Mouse (Mus musculus): ENCODE results near the gene Cd19.

GRCm38 (mm10) chr7:126383565-126383964 lies 31.1 kb downstream of the Cd19 start:
- no peak for TF ChIP-seq CTCF (IDR thresholded peaks at IDR 0.05; ENCODE audit: low read depth, low read length)
- TF ChIP-seq POLR2A (IDR thresholded peaks at IDR 0.05; ENCODE audit: insufficient read depth, low read length) = no peak
- TF ChIP-seq EP300 (IDR thresholded peaks at IDR 0.05; ENCODE audit: insufficient read depth, low read depth, low read length) = no peak

All from ES-Bruce4 (cell line).